Mouse (Mus musculus) heart, adult 2 months (tissue): ENCODE results near the gene Frem1.

Experiments used
- CTCF ChIP-seq: fragments of 200-600 bp; IDR thresholded peaks from 2 replicates; pipeline ENCODE4 v1.8.1; 2022; ENCODE audit warnings: antibody characterized with exemption, mild to moderate bottlenecking, moderate library complexity
- POLR2A ChIP-seq: fragments of 200-500 bp; IDR thresholded peaks from 2 replicates; pipeline ENCODE4 v1.6.1; 2011; ENCODE audit warnings: mild to moderate bottlenecking, low read depth, low read length, control low read depth; ENCODE audit not compliant: insufficient read depth

DNA sequence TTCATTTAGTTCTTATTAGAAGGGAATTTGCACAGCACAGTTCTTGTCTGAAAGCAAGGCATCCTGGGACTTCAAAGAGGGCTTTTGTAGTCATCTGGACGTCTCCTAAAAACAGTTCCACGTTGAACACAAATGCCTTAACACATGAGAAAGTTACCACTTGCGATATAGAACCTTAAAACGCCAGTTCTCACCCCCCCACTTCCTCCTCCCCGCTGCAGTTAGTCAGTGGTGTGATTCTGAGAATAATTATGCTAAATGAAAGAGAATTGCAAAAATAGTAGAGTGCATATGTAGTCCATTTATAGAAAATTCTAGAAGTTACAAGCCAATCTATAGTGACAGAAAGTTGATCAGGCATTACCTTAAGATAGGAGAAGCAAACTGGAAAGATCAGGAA lies 159.9 kb downstream of the Frem1 start:
- no peak for TF ChIP-seq POLR2A
- TF ChIP-seq CTCF = no peak
